In genomic region chrX:155622961-155623599, GRCm38 (mm10) we compare ENCODE assay signal across 8 mouse cellular contexts. TPM values are rescaled to one million over a fixed set of nuclear protein-coding genes. Genes with fewer than 3 reads are reported as not detected.
DNase-seq lines count a peak whose midpoint lies in the region; ATAC-seq and TF ChIP-seq lines count a peak whose summit lies in the region.

No protein-coding gene starts in this region.

- H3K4me3 ChIP-seq in ES-Bruce4 (ENCODE audit: low read depth, low read length), result peak overlapping the region; percentile 84
- H3K4me3 ChIP-seq in intestine, embryonic 14.5 days (ENCODE audit: low read depth, low read length), result peak overlapping the region; percentile 38
- H3K4me3 ChIP-seq in liver, embryonic 13.5 days (replicated peaks), result peak overlapping the region; percentile 38

- H3K9me3 ChIP-seq in ES-Bruce4 (replicated peaks; ENCODE audit: control insufficient read depth, insufficient read depth, low read length, poor library complexity, severe bottlenecking), result no peaks in the 10 kb centered on the region
- no peaks in the 10 kb centered on the region for H3K9me3 ChIP-seq in intestine, embryonic 14.5 days (ENCODE audit: control insufficient read depth, low read length)
- H3K9me3 ChIP-seq in liver, embryonic 13.5 days (replicated peaks), result no peaks in the 10 kb centered on the region

- TF ChIP-seq CTCF in ES-Bruce4 (IDR thresholded peaks at IDR 0.05; ENCODE audit: low read depth, low read length), result no peak

- peak overlapping the region; percentile 38; the same call in 1 of the 2 replicates for H3K9ac ChIP-seq in ES-Bruce4 (ENCODE audit: low read depth, poor library complexity, severe bottlenecking)
- no peak overlapping the region for H3K9ac ChIP-seq in intestine, embryonic 14.5 days (ENCODE audit: low read length)
- H3K9ac ChIP-seq in liver, embryonic 13.5 days, result no peak overlapping the region

- H3K27ac ChIP-seq in ES-Bruce4 (ENCODE audit: insufficient read depth, low read length), result no peak overlapping the region
- no peak overlapping the region for H3K27ac ChIP-seq in intestine, embryonic 14.5 days (ENCODE audit: low read depth)
- H3K27ac ChIP-seq in liver, embryonic 13.5 days, result no peak overlapping the region

- ATAC-seq in intestine, embryonic 14.5 days (replicated peaks; ENCODE audit: low FRiP score, low TSS enrichment, low read depth), result no peak; the same call in 1 of the 2 replicates
- no peak for ATAC-seq in liver, embryonic 13.5 days (ENCODE audit: low read depth)

- no peak for TF ChIP-seq POLR2A in ES-Bruce4 (IDR thresholded peaks at IDR 0.05; ENCODE audit: insufficient read depth, low read length)

- H3K4me1 ChIP-seq in ES-Bruce4 (ENCODE audit: control insufficient read depth, insufficient read depth, low read length), result no peaks in the 10 kb centered on the region
- no peaks in the 10 kb centered on the region for H3K4me1 ChIP-seq in intestine, embryonic 14.5 days (replicated peaks; ENCODE audit: control insufficient read depth, insufficient read depth, low read length)
- no peaks in the 10 kb centered on the region for H3K4me1 ChIP-seq in liver, embryonic 13.5 days (replicated peaks)

- peak overlapping the region; percentile 74 for H3K4me2 ChIP-seq in intestine, embryonic 14.5 days (ENCODE audit: low read length)
- H3K4me2 ChIP-seq in liver, embryonic 13.5 days, result peak overlapping the region; percentile 52

- TF ChIP-seq EP300 in ES-Bruce4 (IDR thresholded peaks at IDR 0.05; ENCODE audit: insufficient read depth, low read depth, low read length), result no peak

- no peaks in the 10 kb centered on the region for H3K36me3 ChIP-seq in ES-Bruce4 (ENCODE audit: control insufficient read depth, insufficient read depth, low read length, poor library complexity, severe bottlenecking)
- H3K36me3 ChIP-seq in intestine, embryonic 14.5 days (ENCODE audit: control insufficient read depth, insufficient read depth, low read length), result no peaks in the 10 kb centered on the region
- H3K36me3 ChIP-seq in liver, embryonic 13.5 days, result no peaks in the 10 kb centered on the region

- WGBS in intestine, embryonic 14.5 days, result 10% methylated on average over 30 of the region's 69 CpGs
- WGBS in liver, embryonic 13.5 days (ENCODE audit: insufficient replicate concordance), result 8% methylated on average over 37 of the region's 69 CpGs

- H3K27me3 ChIP-seq in ES-Bruce4 (ENCODE audit: control insufficient read depth, insufficient read depth, low read length, poor library complexity, severe bottlenecking), result peaks cover 9% of the 10 kb centered on the region; the same call in 1 of the 2 replicates
- peaks cover 34% of the 10 kb centered on the region for H3K27me3 ChIP-seq in intestine, embryonic 14.5 days (replicated peaks; ENCODE audit: control insufficient read depth, insufficient read depth, low read length)
- H3K27me3 ChIP-seq in liver, embryonic 13.5 days, result peaks cover 47% of the 10 kb centered on the region

- peak; percentile 5 to 17 for DNase-seq in gastrocnemius, postnatal 4 days (ENCODE audit: low spot score in 2 of 2)
- no peak for DNase-seq in gastrocnemius, adult 8-10 months (ENCODE audit: low spot score in 2 of 2)
- peak; percentile 25 for DNase-seq in embryo, embryonic 11 days
- peak; percentile 58 for DNase-seq in intestine, embryonic 14.5 days (ENCODE audit: low spot score)
- DNase-seq in liver, embryonic 13.5 days, result no peak
- DNase-seq in right cerebral cortex, postnatal 10 days (ENCODE audit: low spot score in 2 of 2), result peak; percentile 28 to 46
- DNase-seq in MN1 (ENCODE audit: low spot score), result no peak

RNA-seq across cellular contexts. Expression of gene Ptchd1, which starts 0.5 kb away (rescaled TPM):
- under 1 TPM; 0.34 to 0.56 TPM for total RNA-seq in gastrocnemius, postnatal 4 days (2021)
- total RNA-seq in gastrocnemius, adult 8-10 months (2022), result under 1 TPM in 2 of 4 experiments, not detected in 2; 0.17 to 0.78 TPM
- 1.9 and 2.6 TPM in 2 replicates for polyA plus RNA-seq in ES-Bruce4 (2011; ENCODE audit: insufficient read depth, insufficient read length, low read depth, missing spikeins)
- 1.1 TPM in 2 replicates for polyA plus RNA-seq in intestine, embryonic 14.5 days (2014; fragmentation: Nextera tagmentation; extraction: Ambion mirVana)
- 0.10 TPM in 2 replicates for polyA plus RNA-seq in liver, embryonic 13.5 days (2015; fragmentation: Nextera tagmentation; extraction: Ambion mirVana)

RNA-seq across cellular contexts. Expression of gene Gm15155, which starts 1.5 kb away (rescaled TPM):
- not detected for total RNA-seq in gastrocnemius, postnatal 4 days (2021)
- total RNA-seq in gastrocnemius, adult 8-10 months (2022), result not detected
- polyA plus RNA-seq in ES-Bruce4 (2011; ENCODE audit: insufficient read depth, insufficient read length, low read depth, missing spikeins), result not detected in 2 replicates
- polyA plus RNA-seq in intestine, embryonic 14.5 days (2014; fragmentation: Nextera tagmentation; extraction: Ambion mirVana), result not detected in 2 replicates
- not detected in 2 replicates for polyA plus RNA-seq in liver, embryonic 13.5 days (2015; fragmentation: Nextera tagmentation; extraction: Ambion mirVana)

Comparison
In these comparisons a context has a peak if more than half of its experiments do, and no peak if none do; other contexts are left out.
1. DNase-seq: peak in gastrocnemius, postnatal 4 days (2 of 2), embryo, embryonic 11 days (single experiment), intestine, embryonic 14.5 days (single experiment) and right cerebral cortex, postnatal 10 days (2 of 2); none in gastrocnemius, adult 8-10 months (0 of 2), liver, embryonic 13.5 days (single experiment) and MN1 (single experiment).
2. Peak in every context shown above with its lines, with median percentiles within 50 percentile points of each other: H3K4me3 ChIP-seq.